Mouse (Mus musculus): Measurements from ENCODE around the gene Il9.

Il9 gene

DNA sequence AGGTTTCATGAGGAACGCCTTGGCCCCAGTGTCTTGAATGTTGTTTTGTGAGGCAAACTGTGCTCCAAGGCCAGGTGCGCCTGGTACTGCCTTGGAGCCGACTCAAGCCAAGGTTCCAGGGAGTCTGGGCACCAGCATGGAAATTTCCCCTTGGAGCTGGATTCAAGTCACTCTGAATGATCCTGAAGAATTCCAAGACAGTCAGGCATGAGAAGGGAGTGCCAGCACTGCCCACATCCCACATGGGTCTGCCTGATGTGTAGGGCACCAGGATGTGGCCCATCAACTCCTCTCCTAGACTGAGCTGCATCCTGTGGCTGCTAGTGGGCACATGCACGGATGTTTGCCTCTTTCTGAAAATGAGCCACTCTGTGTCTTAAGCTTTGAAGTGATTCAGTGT lies 13.5 kb downstream of the Il9 start:
- no peak for DNase-seq

DNA sequence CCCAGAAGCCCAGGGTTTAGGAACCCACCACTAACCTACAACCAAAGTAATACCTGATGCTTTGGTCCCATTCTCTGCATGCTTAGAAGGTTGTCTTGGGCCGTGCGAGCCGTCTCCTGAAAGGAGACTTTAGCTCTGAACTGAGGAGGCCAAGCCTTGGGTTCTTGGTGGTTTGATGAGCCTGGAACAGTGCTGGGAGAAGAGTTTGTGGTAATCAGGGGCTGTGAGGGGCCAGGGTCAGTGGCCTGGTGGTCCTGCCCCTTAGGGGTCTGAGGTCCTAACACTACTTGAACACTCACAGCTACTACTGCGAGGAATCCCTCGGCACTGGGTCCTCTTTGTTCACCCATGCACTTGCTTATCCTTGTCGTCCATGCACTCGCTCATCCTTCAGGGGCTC lies 14.3 kb downstream of the Il9 start:
- DNase-seq = no peak

DNA sequence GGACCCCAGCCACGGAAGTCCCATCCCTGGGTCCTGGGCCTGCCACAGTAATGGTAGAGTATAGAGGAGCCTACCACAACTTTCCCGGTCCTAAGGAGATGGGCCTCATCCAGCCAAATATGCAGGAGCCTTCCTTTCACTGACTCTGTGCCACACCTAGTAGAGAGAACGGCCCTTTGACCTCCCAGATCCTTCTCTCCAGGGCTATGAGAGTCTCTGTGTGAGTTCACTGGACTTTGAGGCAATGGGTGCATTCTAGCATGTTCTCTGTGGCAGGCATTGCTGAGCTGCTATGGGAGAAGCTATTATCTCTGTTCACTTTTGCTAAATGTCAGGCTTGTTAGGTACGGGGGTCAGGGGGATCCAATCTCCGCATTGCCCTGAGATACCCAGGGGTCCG lies 18.3 kb downstream of the Il9 start:
- DNase-seq = no peak

DNA sequence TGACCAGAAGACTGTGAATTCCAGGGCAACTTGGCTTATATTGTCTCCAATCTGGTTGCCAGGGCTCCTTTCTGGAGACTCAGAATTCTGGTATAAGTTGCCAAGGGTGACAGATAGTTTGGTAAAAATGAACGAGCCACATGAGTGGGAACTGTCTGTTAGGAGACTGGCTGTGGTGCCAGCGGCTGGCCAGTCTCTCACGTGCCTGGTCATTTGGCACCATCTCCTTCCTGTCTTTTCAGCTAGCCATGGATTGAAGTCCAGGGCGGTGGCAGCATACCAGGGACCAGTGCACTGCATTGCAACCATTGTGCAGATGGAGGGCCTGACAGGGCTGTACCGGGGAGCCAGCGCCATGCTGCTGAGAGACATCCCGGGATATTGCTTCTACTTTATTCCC lies 18.8 kb downstream of the Il9 start:
- DNase-seq = peak; percentile 48

DNA sequence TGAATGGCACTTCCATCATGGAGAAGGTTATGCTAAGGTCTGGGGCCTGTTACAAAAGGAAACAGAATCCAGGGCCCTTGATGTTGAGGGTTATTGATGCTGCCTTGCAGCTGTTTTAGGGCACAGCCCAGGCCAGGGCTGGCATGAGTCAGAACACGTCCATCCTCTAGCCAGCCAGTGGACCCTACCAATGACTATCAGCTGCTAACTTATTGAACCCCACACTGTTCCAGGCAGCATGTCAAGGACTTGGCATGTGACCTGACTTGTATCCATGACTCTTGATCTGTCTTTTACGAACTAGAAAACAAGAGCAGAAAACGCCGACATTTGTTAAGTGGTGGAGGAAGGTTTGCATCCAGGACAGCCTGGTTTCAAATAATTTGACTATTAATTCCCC lies 19.3 kb downstream of the Il9 start:
- DNase-seq = no peak

DNA sequence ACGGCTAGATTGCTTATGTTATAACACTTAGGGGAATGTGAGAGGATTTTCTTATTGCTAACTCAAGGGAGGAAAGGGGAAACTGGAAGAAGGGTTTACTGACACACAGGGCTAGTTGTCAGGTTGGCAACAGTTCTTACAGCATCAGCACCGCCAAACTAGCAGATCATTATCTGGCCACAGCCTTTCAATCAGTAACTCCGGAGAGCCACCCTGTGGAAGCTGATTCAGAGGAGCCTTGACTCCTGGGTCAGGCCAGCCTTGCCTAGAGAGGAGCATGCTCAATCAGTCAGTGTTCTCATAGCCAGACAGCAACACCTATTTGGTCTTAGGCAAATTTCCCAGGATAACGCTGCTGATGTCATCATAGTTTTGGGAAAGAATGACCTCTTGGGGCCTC lies 20.6 kb downstream of the Il9 start:
- peak; percentile 61 for DNase-seq

DNA sequence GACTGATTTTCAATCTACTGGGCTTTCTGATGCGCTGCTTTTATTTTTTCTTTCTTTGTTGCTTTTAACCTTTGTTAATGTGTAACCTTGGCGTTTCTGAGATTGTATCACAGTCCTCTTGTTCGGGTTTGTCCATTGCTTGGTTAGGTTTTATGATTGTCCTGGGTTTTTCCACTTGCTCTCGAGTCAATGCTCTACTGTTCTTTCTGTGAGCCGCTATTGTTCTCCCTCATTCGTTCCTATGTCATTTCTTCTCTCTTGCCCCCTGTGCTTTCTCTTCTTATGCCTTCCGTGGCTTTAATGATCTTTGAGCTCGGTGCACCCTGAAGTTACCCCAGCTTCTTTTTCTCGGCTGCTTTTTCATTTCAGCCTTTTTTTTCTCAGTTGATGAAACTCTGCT lies 24.0 kb downstream of the Il9 start:
- DNase-seq = no peak

DNA sequence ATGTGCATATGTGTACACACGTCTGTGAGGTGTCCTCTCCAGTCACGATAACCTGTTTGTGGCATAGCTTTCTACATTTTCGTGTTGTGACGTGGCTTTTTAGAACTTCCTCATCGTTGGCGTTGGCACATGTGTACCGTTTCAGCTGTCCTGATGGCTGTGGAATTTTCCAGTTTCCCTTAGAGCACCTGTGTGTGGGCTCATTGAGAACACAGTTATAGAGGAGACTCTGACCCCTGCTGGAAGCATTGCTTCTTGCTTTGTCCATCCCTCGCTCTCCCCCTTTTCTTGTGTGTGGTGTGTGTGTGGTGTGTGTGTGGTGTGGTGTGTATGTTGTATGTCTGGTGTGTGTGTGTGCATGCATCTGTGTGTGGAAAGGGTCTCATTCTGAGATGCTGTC lies 32.0 kb downstream of the Il9 start:
- DNase-seq = no peak

DNA sequence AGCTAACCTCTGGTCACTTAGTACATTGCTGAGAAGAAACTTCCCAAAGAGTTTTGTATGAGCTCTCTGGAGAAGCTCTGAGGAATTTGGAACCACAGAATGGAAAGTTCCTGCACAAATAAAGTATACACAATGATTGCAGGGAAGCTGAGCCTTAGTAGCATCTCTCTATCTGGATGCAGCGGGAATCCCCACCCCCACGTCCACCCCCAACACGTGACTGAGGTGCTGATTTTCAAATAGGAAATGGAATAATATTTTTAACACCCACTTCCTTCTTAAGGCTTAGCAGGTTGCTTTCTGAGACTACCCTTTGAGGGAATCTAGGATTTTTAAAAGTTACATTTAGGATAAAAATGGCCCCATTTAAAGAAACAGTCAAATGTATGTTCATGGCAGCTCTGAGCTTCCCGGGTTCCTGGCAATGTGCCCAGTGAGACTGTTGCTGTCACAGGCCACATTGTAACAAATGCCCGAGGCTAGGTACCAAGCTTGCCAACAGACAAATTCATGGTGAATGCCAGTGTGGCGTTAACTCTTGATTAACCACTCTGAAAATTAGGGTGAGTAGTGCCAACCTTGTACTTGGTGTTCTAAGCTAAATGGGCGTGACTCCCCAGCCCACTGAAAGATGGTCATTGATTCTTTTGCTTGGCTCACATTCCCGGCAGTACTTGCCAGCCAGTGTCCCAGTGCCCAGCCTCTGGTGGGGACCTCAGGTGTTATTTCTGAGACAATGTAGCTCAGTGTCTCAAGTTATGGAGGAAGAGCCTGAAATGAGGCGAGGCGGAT lies 32.6 kb downstream of the Il9 start:
- DNase-seq = peak; percentile 48

DNA sequence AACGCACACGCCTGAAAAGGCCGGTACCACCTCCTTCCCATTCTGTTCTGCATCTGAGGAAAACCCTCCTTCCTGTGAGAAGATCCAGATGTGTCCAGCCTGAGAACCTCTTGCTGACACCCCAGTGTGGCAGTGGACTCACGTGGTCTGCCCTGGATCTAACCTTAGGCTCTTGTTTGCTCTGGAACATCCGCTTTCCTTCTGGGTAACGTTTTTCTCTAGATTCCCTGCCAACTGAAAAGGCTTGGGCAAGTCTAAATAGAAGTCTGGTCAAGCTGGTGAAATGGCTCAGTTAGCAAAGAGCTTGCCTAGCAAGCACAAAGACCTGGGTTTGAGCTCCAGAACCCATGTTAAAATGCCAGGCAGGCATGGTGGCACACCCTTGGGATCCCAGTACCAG lies 37.0 kb downstream of the Il9 start:
- DNase-seq = no peak

DNA sequence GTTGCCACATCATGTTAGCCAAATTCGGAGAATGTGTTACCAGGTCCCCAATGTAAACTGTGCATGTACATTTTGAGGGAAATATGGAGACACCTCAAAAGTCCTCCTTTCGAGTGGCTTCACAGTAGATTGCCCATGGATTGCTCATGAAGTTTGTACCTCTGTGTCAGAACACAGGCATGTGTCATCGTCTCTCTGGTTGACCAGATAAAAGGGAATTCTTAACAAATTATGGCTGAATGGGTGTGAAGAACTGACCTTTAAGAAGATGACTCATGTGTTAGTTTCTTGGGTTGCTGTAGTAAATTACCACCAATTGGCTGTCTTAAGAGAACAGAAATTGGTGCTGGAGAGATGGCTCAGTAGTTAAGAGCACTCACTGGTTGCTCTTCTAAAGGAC lies 37.9 kb downstream of the Il9 start:
- DNase-seq = no peak

DNA sequence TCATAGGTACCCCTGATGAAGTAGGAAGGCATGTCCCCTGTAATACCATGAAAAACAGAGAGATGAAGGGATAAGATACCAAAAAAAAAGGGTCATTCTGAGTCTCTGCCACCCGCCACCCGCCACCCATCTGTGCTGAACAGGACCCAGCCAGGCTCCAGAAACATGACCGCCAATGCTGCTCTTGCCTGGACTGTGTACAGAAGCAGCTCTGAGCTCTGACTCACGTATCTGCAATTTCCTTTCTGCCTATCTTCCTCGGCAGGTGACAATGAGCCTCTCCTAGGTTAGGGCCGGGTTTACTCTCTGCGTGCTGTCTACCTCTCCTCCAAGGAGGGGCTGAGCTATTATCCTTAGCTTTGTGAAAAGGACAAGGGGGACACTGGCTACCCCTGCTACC lies 38.6 kb downstream of the Il9 start:
- DNase-seq = no peak

DNA sequence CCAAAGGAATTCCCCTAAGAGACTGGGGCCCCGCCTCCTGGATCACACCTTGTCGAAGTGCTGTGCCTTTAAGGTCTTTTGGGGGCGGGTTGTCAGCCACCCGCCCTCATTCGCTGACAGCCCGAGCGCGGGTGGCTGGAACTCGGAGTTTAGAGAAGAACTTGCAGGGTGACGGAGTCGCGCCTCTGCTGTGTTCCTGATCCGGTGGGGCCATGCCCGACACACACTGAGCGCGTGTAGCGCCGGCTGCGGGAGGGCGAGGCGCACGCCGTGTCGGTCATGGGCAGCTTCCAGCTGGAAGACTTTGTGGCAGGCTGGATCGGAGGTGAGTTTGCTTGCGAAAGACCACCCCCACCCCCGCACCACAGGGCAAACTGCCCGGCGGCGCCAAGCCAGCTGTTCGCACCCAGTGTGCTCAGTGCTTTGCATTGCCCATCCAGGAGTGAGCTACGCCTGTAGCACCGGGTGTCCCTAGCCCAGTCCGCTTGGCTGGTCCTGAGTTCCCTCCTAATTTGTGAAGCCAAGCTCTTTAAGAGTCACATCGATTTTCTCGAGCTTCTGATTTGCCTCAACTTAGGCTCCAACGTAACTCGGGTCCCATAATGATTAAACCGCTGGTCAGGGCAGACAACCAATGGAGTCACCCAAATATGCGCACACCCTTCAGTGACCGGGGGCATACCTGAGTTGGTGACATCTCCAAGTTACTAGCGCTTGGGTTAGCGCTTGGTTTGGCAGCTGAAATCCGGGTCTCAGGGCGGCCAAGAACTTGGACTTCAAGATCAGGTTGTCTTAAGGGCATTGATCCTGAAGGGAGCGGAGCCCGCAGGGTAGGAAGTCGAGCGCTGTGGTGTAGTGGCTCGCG lies 43.6 kb downstream of the Il9 start, which contains the start of gene Slc25a48:
TSS of gene Slc25a48 (plus strand) at position 145 of the 865 bp plus-strand sequence.
- DNase-seq = peak; percentile 80

DNA sequence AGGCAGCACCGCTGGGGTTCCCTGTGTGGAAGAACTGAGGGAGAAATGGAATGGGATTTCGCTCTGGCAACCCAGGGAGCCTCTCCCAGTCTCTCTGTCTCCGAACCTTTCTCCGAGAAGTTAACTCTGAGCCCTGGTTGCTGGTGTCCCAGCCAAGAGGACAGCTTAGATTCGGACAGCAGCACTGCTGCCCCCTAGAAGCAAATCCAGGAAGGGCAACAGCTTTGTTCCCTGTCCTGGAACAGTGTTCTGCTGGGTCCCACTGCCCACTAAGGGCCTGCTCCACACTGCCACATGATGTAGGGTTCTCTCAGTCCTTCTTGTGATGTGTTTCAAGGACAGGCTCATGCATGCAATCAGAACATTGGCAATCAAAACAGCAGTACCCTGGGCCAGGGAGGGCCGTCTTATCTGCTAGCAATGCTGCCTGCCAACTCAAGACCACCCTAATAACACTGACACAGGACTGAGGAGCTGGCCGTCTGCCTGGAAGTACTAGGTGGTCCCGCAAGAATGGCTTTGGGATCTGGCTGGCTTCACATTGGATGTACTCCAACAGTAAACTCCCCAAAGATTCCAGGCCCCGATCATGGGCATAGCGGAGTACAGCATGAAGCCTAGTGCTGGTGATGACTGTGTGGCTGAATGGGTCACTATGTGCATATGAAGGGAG lies 46.3 kb downstream of the Il9 start:
- no peak for DNase-seq

DNA sequence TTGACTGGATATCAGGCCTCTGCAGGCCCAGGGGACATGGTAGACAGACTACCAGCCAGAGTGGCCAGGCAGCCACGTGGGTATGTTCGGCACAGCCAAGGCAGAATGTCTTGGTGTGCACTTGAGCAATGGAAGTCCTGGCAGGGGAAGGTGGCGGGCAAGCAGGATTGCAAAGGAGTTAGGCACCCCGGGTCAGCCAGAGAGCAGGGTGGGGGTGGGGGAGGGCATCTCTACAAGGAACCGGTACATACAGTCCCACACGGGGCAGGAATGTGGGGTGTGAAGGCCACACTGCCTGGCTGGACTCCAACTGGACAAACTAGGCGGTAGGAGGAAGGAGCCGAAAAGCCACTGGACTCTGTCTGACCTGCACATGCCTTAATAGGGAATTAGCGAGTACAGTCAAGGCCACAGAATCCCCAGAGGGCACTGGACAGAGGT lies 47.7 kb downstream of the Il9 start:
- peak; percentile 83 for DNase-seq

DNA sequence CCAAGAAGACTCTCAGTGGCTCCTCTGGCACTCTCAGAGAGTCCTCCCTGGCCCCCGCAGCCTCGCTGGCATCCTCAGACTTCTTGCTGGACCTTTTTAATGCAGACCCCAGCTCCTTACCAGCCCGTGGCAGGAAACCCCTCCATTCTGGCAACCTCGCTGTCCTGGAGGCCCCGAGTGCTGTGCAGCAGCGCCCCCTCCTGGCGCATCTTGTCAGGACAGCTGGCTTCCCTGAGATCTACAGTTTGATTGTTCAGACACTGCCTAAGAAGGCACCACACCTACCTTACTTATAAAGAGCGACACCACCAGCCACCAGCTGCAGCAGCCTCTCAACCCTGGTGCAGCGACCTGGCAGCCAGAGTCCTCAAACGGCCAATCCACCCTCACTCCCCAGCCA lies 48.6 kb downstream of the Il9 start:
- DNase-seq = peak; percentile 61

DNA sequence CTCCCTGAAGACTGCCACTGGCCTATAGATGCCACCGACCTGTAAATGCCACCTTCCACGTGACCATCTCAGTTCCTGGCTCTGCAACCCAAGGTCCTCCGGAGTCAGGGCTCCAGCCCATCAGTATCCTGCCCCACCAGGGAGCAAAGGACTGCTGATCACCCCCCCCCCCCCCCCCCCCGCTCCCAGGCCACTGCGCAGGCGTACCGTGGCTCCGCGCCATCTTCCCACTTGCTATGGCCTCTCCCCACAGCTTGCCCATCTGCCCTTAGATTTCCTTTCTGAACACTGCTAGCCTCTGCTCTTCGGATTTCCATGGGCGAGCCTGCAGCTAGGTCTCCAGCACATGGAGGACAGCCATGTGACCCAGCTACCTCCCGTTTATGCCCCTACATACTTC lies 49.5 kb downstream of the Il9 start:
- DNase-seq = no peak
